Mouse (Mus musculus): Measurements from ENCODE around the gene Cd48. TPM values are rescaled to one million over a fixed set of nuclear protein-coding genes. Genes with fewer than 3 reads are reported as not detected.

Gene Cd48
- 1.9 TPM for polyA plus RNA-seq (2015; fragmentation: Illumina TruSeq; extraction: RNeasy Lipid Tissue Mini Kit (QIAGEN cat#74804); ENCODE audit: insufficient read depth, low read depth, low replicate concordance)

DNA sequence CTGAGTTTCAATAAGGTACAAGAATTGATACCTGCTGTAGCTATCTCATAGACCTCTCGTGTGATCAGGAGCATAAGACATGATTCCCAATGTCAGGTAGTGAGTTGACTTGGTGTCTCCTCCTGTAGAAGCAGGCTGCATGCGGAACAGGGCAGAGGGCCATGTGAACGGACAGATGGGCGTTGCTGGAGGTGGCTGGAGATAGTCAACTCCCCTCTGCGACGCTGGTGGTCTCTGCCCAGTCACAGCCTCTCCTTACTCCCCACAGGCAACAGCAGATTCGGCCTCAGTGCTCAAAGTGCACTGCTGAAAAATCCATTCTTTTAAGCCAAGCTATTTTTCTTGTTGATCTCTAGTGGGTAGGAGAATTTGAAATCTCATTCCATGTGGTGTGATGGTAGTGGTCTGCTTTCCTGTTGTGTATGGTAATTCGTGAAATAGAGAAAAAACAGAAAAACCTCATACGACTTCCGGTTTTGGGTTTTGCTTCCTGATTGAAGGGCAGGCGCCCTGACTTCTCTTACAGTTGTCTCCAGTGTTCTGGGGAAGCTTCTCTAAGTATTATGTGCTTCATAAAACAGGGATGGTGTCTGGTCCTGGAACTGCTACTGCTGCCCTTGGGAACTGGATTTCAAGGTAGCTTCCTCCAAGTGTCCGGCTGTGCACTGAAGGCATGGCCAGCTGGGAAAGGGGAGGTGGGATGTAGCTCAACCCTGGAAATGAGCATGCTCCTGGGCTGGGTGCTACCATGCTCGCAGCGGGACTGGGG is at the start of gene Cd48:
Gene Cd48 (plus strand): TSS at position 479 of the 769 bp plus-strand sequence.

GRCm38 (mm10) chr1:171652734-171653133 is 29.1 kb upstream of the Cd48 start, which contains the start of gene Slamf7:
Gene Slamf7, minus strand, starts transcription at chr1:171653035.

Other genes with a start within 250 kb of the Cd48 start
- 23.8 TPM for gene F11r, start 244.5 kb upstream of the Cd48 start, polyA plus RNA-seq (2015; fragmentation: Illumina TruSeq; extraction: RNeasy Lipid Tissue Mini Kit (QIAGEN cat#74804); ENCODE audit: insufficient read depth, low read depth, low replicate concordance)
- 1.1 TPM for gene Alyref2, start 178.5 kb upstream of the Cd48 start, polyA plus RNA-seq (2015; fragmentation: Illumina TruSeq; extraction: RNeasy Lipid Tissue Mini Kit (QIAGEN cat#74804); ENCODE audit: insufficient read depth, low read depth, low replicate concordance)
- gene Itln1, start 146.7 kb upstream of the Cd48 start, polyA plus RNA-seq (2015; fragmentation: Illumina TruSeq; extraction: RNeasy Lipid Tissue Mini Kit (QIAGEN cat#74804); ENCODE audit: insufficient read depth, low read depth, low replicate concordance) = not detected
- gene Cd244a, start 122.8 kb upstream of the Cd48 start, polyA plus RNA-seq (2015; fragmentation: Illumina TruSeq; extraction: RNeasy Lipid Tissue Mini Kit (QIAGEN cat#74804); ENCODE audit: insufficient read depth, low read depth, low replicate concordance) = not detected
- not detected for gene Ly9, start 74.6 kb upstream of the Cd48 start, polyA plus RNA-seq (2015; fragmentation: Illumina TruSeq; extraction: RNeasy Lipid Tissue Mini Kit (QIAGEN cat#74804); ENCODE audit: insufficient read depth, low read depth, low replicate concordance)
- gene Slamf7, start 29.0 kb upstream of the Cd48 start, polyA plus RNA-seq (2015; fragmentation: Illumina TruSeq; extraction: RNeasy Lipid Tissue Mini Kit (QIAGEN cat#74804); ENCODE audit: insufficient read depth, low read depth, low replicate concordance) = 1.6 TPM
- gene Slamf1, start 85.1 kb downstream of the Cd48 start, polyA plus RNA-seq (2015; fragmentation: Illumina TruSeq; extraction: RNeasy Lipid Tissue Mini Kit (QIAGEN cat#74804); ENCODE audit: insufficient read depth, low read depth, low replicate concordance) = not detected
- gene Cd84, start 157.7 kb downstream of the Cd48 start, polyA plus RNA-seq (2015; fragmentation: Illumina TruSeq; extraction: RNeasy Lipid Tissue Mini Kit (QIAGEN cat#74804); ENCODE audit: insufficient read depth, low read depth, low replicate concordance) = 1.00 TPM
- gene Gm10521, start 213.7 kb downstream of the Cd48 start, polyA plus RNA-seq (2015; fragmentation: Illumina TruSeq; extraction: RNeasy Lipid Tissue Mini Kit (QIAGEN cat#74804); ENCODE audit: insufficient read depth, low read depth, low replicate concordance) = not detected
- gene Slamf6, start 235.5 kb downstream of the Cd48 start, polyA plus RNA-seq (2015; fragmentation: Illumina TruSeq; extraction: RNeasy Lipid Tissue Mini Kit (QIAGEN cat#74804); ENCODE audit: insufficient read depth, low read depth, low replicate concordance) = 0.24 TPM